Mouse (Mus musculus): ENCODE data around the gene Stxbp2. TPM values are rescaled to one million over a fixed set of nuclear protein-coding genes. Genes with fewer than 3 reads are reported as not detected.

Gene Stxbp2
- polyA plus RNA-seq, 1 experiment: 330 TPM

GRCm38 (mm10) chr8:3628014-3628413, 2.7 kb upstream of the Stxbp2 start:
- peak; percentile 16; the same call in 1 of the 2 replicates for TF ChIP-seq CTCF (IDR thresholded peaks at IDR 0.05; ENCODE audit: extremely low read depth, insufficient read length, insufficient replicate concordance, low read depth, low read length)
- TF ChIP-seq POLR2A (IDR thresholded peaks at IDR 0.05; ENCODE audit: low read depth, low read length): no peak
- H3K36me3 ChIP-seq (ENCODE audit: control insufficient read depth, insufficient read depth, low read length): 0 out of 2 replicates have a peak, but pooled peaks cover 2% of the 10 kb centered on the region
- H3K27me3 ChIP-seq (ENCODE audit: control insufficient read depth, insufficient read depth, low read length): no peaks in the 10 kb centered on the region
- H3K4me1 ChIP-seq (ENCODE audit: control insufficient read depth, insufficient read depth, insufficient read length, low read length): no peaks in the 10 kb centered on the region
- WGBS: 27% methylated on average over 5 of the region's 5 CpGs
- no peak overlapping the region for H3K27ac ChIP-seq (ENCODE audit: insufficient read depth, low read depth, low read length)
- no peak overlapping the region for H3K4me3 ChIP-seq (ENCODE audit: low read depth, low read length)

- TF ChIP-seq POLR2A (IDR thresholded peaks at IDR 0.05; ENCODE audit: low read depth, low read length): no peak
- no peak for TF ChIP-seq CTCF (IDR thresholded peaks at IDR 0.05; ENCODE audit: extremely low read depth, insufficient read length, insufficient replicate concordance, low read depth, low read length)
- 4% methylated on average over 8 of the region's 8 CpGs for WGBS
- H3K36me3 ChIP-seq (ENCODE audit: control insufficient read depth, insufficient read depth, low read length): peaks cover 25% of the 10 kb centered on the region
- peak overlapping the region; percentile 18; the same call in 1 of the 2 replicates for H3K27ac ChIP-seq (ENCODE audit: insufficient read depth, low read depth, low read length)
- H3K4me1 ChIP-seq (ENCODE audit: control insufficient read depth, insufficient read depth, insufficient read length, low read length): no peaks in the 10 kb centered on the region
- no peaks in the 10 kb centered on the region for H3K27me3 ChIP-seq (ENCODE audit: control insufficient read depth, insufficient read depth, low read length)
- peak overlapping the region; percentile 81 for H3K4me3 ChIP-seq (ENCODE audit: low read depth, low read length)
Measured at GRCm38 (mm10) chr8:3631478-3631875, 722 bp downstream of the Stxbp2 start.

- 9% methylated on average over 5 of the region's 5 CpGs for WGBS
- H3K36me3 ChIP-seq (ENCODE audit: control insufficient read depth, insufficient read depth, low read length): peaks cover 21% of the 10 kb centered on the region
- TF ChIP-seq CTCF (IDR thresholded peaks at IDR 0.05; ENCODE audit: extremely low read depth, insufficient read length, insufficient replicate concordance, low read depth, low read length) (peak; percentile 36; the same call in 1 of the 2 replicates), POLR2A (IDR thresholded peaks at IDR 0.05; ENCODE audit: low read depth, low read length) (no peak)
Measured at GRCm38 (mm10) chr8:3645804-3646203, 15.0 kb downstream of the Stxbp2 start.

GRCm38 (mm10) chr8:3646824-3647531, 16.2 kb downstream of the Stxbp2 start:
- H3K36me3 ChIP-seq (ENCODE audit: control insufficient read depth, insufficient read depth, low read length): peaks cover 9% of the 10 kb centered on the region
- TF ChIP-seq POLR2A (IDR thresholded peaks at IDR 0.05; ENCODE audit: low read depth, low read length) (no peak), CTCF (IDR thresholded peaks at IDR 0.05; ENCODE audit: extremely low read depth, insufficient read length, insufficient replicate concordance, low read depth, low read length) (no peak)
- H3K27ac ChIP-seq (ENCODE audit: insufficient read depth, low read depth, low read length): no peak overlapping the region
- peaks cover 2% of the 10 kb centered on the region; the same call in 1 of the 2 replicates for H3K4me1 ChIP-seq (ENCODE audit: control insufficient read depth, insufficient read depth, insufficient read length, low read length)
- WGBS: 78% methylated on average over 6 of the region's 6 CpGs
- H3K27me3 ChIP-seq (ENCODE audit: control insufficient read depth, insufficient read depth, low read length): no peaks in the 10 kb centered on the region
- H3K4me3 ChIP-seq (ENCODE audit: low read depth, low read length): no peak overlapping the region

More at GRCm38 (mm10) chr8:3645804-3646203, 15.0 kb downstream of the Stxbp2 start:
- Histone ChIP-seq H3K4me1 (ENCODE audit: control insufficient read depth, insufficient read depth, insufficient read length, low read length) (peaks cover 2% of the 10 kb centered on the region; the same call in 1 of the 2 replicates), H3K27me3 (ENCODE audit: control insufficient read depth, insufficient read depth, low read length) (no peaks in the 10 kb centered on the region), H3K27ac (ENCODE audit: insufficient read depth, low read depth, low read length) (no peak overlapping the region), H3K4me3 (ENCODE audit: low read depth, low read length) (no peak overlapping the region)

GRCm38 (mm10) chr8:3647561-3647960, 16.8 kb downstream of the Stxbp2 start:
- Histone ChIP-seq H3K4me1 (ENCODE audit: control insufficient read depth, insufficient read depth, insufficient read length, low read length) (peaks cover 2% of the 10 kb centered on the region; the same call in 1 of the 2 replicates), H3K36me3 (ENCODE audit: control insufficient read depth, insufficient read depth, low read length) (peaks cover 3% of the 10 kb centered on the region; the same call in 1 of the 2 replicates), H3K27ac (ENCODE audit: insufficient read depth, low read depth, low read length) (no peak overlapping the region), H3K27me3 (ENCODE audit: control insufficient read depth, insufficient read depth, low read length) (no peaks in the 10 kb centered on the region), H3K4me3 (ENCODE audit: low read depth, low read length) (no peak overlapping the region)
- 64% methylated on average over 4 of the region's 4 CpGs for WGBS
- no peak for TF ChIP-seq POLR2A (IDR thresholded peaks at IDR 0.05; ENCODE audit: low read depth, low read length)
- no peak for TF ChIP-seq CTCF (IDR thresholded peaks at IDR 0.05; ENCODE audit: extremely low read depth, insufficient read length, insufficient replicate concordance, low read depth, low read length)

GRCm38 (mm10) chr8:3648268-3648667, 17.5 kb downstream of the Stxbp2 start:
- Histone ChIP-seq H3K27ac (ENCODE audit: insufficient read depth, low read depth, low read length) (no peak overlapping the region), H3K36me3 (ENCODE audit: control insufficient read depth, insufficient read depth, low read length) (no peaks in the 10 kb centered on the region), H3K27me3 (ENCODE audit: control insufficient read depth, insufficient read depth, low read length) (no peaks in the 10 kb centered on the region), H3K4me1 (ENCODE audit: control insufficient read depth, insufficient read depth, insufficient read length, low read length) (peaks cover 2% of the 10 kb centered on the region; the same call in 1 of the 2 replicates), H3K4me3 (ENCODE audit: low read depth, low read length) (no peak overlapping the region)
- 49% methylated on average over 2 of the region's 2 CpGs for WGBS
- TF ChIP-seq POLR2A (IDR thresholded peaks at IDR 0.05; ENCODE audit: low read depth, low read length) (no peak), CTCF (IDR thresholded peaks at IDR 0.05; ENCODE audit: extremely low read depth, insufficient read length, insufficient replicate concordance, low read depth, low read length) (no peak)

- 58% methylated on average over 1 of the region's 1 CpGs for WGBS
- no peak for TF ChIP-seq POLR2A (IDR thresholded peaks at IDR 0.05; ENCODE audit: low read depth, low read length)
- no peak for TF ChIP-seq CTCF (IDR thresholded peaks at IDR 0.05; ENCODE audit: extremely low read depth, insufficient read length, insufficient replicate concordance, low read depth, low read length)
- Histone ChIP-seq H3K4me1 (ENCODE audit: control insufficient read depth, insufficient read depth, insufficient read length, low read length) (peaks cover 2% of the 10 kb centered on the region; the same call in 1 of the 2 replicates), H3K36me3 (ENCODE audit: control insufficient read depth, insufficient read depth, low read length) (no peaks in the 10 kb centered on the region), H3K27me3 (ENCODE audit: control insufficient read depth, insufficient read depth, low read length) (no peaks in the 10 kb centered on the region), H3K27ac (ENCODE audit: insufficient read depth, low read depth, low read length) (no peak overlapping the region), H3K4me3 (ENCODE audit: low read depth, low read length) (no peak overlapping the region)
Measured at GRCm38 (mm10) chr8:3648990-3649389, 18.2 kb downstream of the Stxbp2 start.
